Mouse (Mus musculus) left cerebral cortex, postnatal 25 days (tissue): Measurements from ENCODE around the gene Dalrd3. TPM values are rescaled to one million over a fixed set of nuclear protein-coding genes. Genes with fewer than 3 reads are reported as not detected.

ENCODE experiments used
- DNase-seq, 2 experiments: peaks; one replicate each; pipeline ENCODE4 v3.0.0; 2022; ENCODE audit warnings: low spot score in 2 of 2, mixed read lengths in 1 of 2
- intact Hi-C: fragments of 180-260 bp; cut with DNase I; formaldehyde crosslinking; loops from one replicate; pipeline ENCODE4 v1.15.1; 2025
- total RNA-seq, 2 experiments: library from RNA; stranded (reverse); gene quantifications; 2 replicates each; pipeline ENCODE4 v1.2.3; 2021

The Dalrd3 gene
- total RNA-seq, 2 experiments from 2014 or later, result 83.8 to 85.2 TPM

DNA sequence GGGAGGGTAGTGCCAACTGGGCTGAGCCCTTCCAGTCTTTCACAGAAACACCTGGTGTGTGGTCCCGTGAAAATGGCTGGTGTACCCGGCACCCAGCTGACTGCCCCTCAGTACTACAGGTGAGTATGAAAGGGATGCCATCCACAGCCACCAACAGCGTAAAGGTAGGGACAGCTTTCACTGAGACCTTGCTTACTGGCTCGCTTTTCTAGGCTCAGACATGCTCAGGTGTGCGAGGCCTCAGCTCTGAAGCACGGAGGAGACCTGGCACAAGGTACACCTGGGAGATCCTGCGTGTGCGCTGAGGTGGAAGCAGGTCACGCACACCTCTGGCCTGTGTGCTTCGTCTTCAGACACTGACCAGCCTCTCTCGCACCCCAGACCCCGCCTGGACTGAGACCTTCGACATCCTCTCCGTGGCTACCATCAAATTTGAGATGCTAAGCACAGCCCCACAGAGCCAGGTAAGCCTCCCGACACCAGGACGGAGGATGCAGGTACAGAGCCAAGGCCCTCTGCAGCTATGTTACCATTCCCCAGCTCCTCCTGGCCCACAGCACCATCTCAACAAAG, 1.8 kb downstream of the Dalrd3 start:
- no peak for DNase-seq
- intact Hi-C loops, result no loop called here

DNA sequence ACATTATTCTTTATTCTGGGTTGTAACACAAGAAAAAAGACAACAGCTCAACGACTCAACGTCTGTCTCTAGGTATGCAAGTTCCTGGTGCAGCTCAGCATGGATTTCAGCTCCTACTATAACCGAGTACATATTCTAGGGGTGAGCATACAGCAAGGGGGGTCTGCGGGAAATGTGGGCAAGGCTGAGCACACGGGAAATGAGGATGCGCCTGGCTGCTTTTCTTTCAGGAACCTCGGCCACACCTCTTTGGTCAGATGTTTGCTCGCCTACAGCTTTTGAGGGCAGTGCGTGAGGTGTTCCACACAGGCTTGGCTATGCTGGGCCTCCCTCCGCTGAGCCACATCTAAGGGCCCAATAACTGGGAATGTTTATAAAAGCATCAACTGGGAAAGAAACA, 2.6 kb downstream of the Dalrd3 start:
- no peak for DNase-seq
- intact Hi-C loops, result no loop called here

GRCm38 (mm10) chr9:108573774-108574690, 4.3 kb downstream of the Dalrd3 start:
- DNase-seq, result peak in 1 of 2 experiments; percentile 47
- intact Hi-C loops, result no loop called here

DNA sequence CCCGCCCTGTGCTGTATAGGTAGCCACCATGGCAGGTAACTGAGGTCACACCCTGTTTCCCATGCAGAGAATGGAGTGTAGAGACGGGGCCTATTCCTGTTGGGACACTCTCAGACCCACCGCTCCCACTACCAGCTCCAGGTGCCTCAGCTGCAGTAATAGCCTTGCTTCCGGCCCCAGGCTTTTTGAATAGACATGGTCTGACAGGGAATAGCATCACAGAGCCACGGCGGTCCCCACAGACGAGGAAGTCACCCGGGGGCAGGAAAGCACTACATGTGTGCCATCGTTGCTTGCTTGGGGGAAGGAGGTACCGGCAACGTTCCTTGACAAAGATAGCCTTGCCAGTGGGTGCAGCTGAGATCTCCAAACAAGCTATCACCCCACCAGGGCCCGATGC, 5.2 kb downstream of the Dalrd3 start:
- intact Hi-C loops, result no loop called here
- no peak for DNase-seq

GRCm38 (mm10) chr9:108575321-108576297, 5.9 kb downstream of the Dalrd3 start:
- intact Hi-C loops, result no loop called here
- DNase-seq, result no peak

- no peak for DNase-seq
- intact Hi-C loops, result no loop called here
These were observed 7.3 kb downstream of the Dalrd3 start for GRCm38 (mm10) chr9:108577025-108577424.

GRCm38 (mm10) chr9:108577934-108578544, 8.4 kb downstream of the Dalrd3 start:
- peak in 1 of 2 experiments; percentile 47 for DNase-seq
- intact Hi-C loops, result no loop called here

GRCm38 (mm10) chr9:108578545-108579343, 9.1 kb downstream of the Dalrd3 start, which contains the start of gene Wdr6:
TSS of gene Wdr6 (minus strand) at chr9:108578739.
- peak; percentile 92 to 95 for DNase-seq
- intact Hi-C loops, result no loop called here

GRCm38 (mm10) chr9:108579344-108579690, 9.6 kb downstream of the Dalrd3 start:
- intact Hi-C loops, result no loop called here

GRCm38 (mm10) chr9:108587571-108588180, 18.0 kb downstream of the Dalrd3 start:
- intact Hi-C loops, result no loop called here
- peak; percentile 89 to 97 for DNase-seq

More at GRCm38 (mm10) chr9:108579344-108579690, 9.6 kb downstream of the Dalrd3 start:
- no peak for DNase-seq

GRCm38 (mm10) chr9:108589229-108589628, 19.5 kb downstream of the Dalrd3 start:
- intact Hi-C loops, result no loop called here
- peak in 1 of 2 experiments; percentile 27 for DNase-seq

DNA sequence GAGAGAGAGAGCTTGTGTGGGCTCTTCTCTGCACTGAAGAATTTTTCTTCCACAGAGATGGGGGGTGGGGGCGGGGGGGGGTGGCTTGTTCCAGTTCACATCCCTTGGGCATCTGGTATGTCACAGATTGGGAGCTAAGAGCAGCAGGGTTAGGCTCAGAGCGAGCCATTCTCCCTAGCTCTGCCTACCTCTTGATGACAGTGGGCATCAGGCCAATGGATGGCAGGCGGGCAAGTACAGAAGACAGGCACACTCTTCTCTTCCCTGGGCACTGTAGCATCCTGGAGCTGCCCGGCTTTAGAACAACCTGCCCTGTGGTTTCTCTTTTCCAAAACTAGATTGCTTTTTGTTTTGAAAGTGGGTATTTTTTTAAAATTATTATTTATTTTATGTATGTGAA, 21.8 kb downstream of the Dalrd3 start:
- intact Hi-C loops, result no loop called here
- no peak for DNase-seq

DNA sequence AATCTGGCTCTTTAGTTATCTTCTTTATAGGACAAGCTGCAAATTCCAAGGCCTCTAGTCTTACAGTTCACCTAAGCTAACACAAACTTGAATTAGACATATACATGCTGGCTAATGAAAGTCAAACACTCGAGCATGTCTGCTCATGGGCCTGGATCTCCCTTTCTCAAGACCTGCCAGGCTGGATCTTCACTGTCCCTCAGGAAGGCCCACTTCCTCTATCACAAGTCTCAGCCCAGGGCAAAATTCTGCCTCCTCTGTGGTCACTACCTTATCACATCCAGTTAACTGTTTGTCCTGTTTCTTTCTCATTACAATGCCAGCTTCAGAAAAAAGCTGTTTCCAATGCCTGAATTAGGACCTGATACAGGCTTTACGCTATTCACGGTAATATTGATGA, 24.7 kb downstream of the Dalrd3 start:
- DNase-seq, result no peak
- intact Hi-C loops, result no loop called here

DNA sequence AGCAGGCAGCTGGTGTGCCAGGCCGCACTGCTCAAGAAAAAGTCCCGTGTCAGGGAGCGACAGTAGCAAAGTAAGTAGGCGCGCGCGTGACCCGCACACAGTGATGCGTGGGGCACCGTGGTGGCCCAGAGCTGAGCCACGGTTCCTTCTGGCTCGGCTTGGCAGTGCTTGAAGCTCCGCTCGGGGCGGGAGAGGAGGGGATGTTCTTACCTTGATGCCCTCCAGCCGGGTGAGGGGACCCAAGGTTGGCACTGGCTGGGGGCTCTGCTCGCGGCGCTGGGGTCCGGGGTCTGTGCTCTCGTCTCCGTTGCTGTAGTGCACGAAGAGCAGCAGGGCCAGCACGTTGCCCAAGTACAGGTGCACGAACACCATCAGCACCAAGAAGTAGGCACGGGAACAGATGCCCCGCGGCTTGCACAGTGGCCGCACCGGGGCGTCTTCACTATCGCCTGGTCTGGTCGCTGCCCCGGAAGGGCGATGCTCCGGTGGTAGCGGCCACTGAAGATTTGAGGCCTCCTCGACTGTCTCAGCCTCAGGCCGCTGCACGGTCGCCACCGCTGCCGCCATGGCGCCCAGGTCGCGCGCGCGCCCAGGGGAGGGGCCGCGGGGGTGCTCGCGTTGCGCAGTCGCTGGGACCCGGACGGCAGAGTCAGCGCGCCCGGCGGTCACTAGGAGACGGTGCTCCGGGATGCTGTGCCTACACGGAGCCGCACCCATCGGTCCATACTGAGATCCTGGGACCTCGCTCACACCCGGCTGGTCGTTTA, 27.5 kb downstream of the Dalrd3 start, which contains the start of gene P4htm:
TSS of gene P4htm (minus strand) at position 670 of the 767 bp plus-strand sequence.
- intact Hi-C loops, result loop anchor here (2.0 kb wide), 1 partner anchor 30 kb away; the partner anchor contains the start of gene Ndufaf3
- DNase-seq, result peak; percentile 84 to 85

GRCm38 (mm10) chr9:108599021-108599566, 29.4 kb downstream of the Dalrd3 start:
- intact Hi-C loops, result no loop called here
- DNase-seq, result no peak

DNA sequence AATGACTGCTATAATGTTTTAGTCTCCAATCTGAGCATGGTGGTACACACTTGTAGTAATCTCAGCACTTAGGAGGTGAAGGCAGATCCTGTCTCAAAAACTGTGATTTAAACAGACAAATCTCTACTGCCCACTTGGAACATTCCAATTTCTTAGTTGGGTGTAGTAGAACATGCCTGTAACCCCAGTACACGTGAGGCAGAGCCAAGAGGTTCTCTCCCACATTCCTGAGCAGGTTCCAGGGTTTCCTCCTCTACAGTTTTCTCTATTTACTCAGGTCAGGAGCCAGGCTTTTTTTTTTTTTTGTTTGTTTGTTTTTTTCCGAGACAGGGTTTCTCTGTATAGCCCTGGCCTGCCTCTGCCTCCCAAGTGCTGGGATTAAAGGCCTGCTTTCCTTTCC, 30.3 kb downstream of the Dalrd3 start:
- intact Hi-C loops, result no loop called here
- no peak for DNase-seq

- intact Hi-C loops, result no loop called here
- DNase-seq, result no peak
These were observed 32.3 kb downstream of the Dalrd3 start for GRCm38 (mm10) chr9:108601986-108602385.
